Mouse (Mus musculus): ENCODE measurements around the gene Pdzk1ip1.
A peak's percentile ranks its signal among the peaks of the same experiment; 100 is the strongest.

Gene Pdzk1ip1

DNA sequence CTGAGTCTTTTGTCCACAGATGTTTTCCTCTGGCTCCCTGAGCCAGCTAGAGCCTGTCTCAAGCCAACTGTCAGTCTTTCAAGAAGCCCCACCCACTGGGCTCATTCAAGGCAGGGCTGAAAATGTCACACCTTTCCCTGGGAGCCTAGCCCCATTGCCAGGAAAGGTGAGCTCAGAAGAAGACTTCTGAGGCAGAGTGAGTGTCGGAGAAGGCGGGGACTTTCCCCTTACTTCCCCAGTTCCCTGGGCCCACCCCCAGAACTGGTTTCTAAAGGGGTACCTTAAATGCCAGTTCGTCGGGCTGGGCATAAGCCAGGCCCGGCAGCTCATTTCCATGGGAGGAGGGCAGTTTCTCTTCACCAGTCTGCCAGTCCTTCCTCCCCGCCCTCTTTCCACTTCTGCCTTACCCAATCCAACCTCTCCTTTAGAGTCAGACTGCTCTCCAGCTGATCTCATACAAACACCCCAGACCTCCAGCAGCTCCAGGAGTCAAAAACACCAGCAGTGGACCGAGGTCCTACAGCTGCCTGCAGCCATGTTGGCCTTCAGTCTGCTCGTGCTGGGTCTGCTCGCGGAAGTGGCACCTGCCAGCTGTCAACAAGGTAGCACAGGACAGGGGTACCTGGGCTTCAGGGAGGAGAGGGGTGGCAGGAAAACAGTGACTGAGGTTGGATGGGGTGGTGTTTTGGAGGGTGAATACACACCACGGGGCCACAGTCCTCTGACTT lies at the start of gene Pdzk1ip1:
TSS of gene Pdzk1ip1 (plus strand) at position 98 of the 728 bp plus-strand sequence.
- DNase-seq (ENCODE audit: low read depth, low spot score) = no peak

- no peak for DNase-seq (ENCODE audit: low read depth, low spot score)
Measured at GRCm38 (mm10) chr4:115045621-115046020, 42.9 kb upstream of the Pdzk1ip1 start.

DNA sequence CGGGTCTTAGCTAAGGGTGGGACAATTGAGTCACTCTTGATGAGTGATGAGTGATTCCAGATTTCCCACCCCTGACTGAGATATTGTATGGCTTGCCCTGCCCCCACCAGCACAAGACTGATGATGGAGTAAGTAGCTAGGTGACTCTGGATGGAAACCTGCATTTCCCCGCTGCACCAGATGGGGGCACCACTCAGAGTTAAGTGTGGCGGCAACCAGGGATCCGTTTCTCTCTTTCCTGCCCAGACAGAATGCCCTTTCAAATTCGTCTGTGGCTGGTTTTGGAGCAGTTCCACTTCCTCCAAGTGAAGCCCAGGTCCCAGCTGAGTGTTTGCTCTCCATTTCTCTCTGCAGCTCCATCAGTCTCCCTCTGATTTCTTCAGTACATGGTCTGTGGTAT lies 40.8 kb upstream of the Pdzk1ip1 start:
- peak; percentile 25 for DNase-seq (ENCODE audit: low read depth, low spot score)

- DNase-seq (ENCODE audit: low read depth, low spot score) = no peak
Measured at GRCm38 (mm10) chr4:115048190-115048589, 40.3 kb upstream of the Pdzk1ip1 start.

GRCm38 (mm10) chr4:115051245-115051644 lies 37.3 kb upstream of the Pdzk1ip1 start:
- DNase-seq (ENCODE audit: low read depth, low spot score) = no peak

- no peak for DNase-seq (ENCODE audit: low read depth, low spot score)
Measured at GRCm38 (mm10) chr4:115052343-115053005, 36.0 kb upstream of the Pdzk1ip1 start.

DNA sequence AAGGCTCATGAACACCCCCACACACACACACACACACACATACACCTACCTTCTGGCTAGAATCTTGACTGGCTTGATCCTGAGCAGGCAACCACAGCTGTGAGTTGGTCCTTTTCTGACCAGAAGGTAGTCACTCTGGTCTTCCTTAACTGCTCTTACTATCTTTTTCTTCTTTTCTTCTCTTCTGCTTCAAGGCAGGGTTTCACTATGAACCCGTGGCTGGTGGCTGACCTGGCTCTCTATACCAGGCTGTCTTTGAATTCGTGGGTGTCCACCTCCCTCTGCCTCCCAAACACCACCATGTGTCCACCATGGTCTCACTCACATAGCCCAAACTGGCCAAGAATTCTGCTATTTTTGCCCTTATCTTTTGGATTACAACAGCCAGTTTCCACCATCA lies 33.5 kb upstream of the Pdzk1ip1 start:
- DNase-seq (ENCODE audit: low read depth, low spot score) = no peak

- no peak for DNase-seq (ENCODE audit: low read depth, low spot score)
Measured at GRCm38 (mm10) chr4:115055691-115056090, 32.8 kb upstream of the Pdzk1ip1 start.

- no peak for DNase-seq (ENCODE audit: low read depth, low spot score)
Measured at GRCm38 (mm10) chr4:115056371-115056920, 32.1 kb upstream of the Pdzk1ip1 start, which contains the start of gene Tal1. TSS of gene Tal1 (plus strand) at chr4:115056426.

DNA sequence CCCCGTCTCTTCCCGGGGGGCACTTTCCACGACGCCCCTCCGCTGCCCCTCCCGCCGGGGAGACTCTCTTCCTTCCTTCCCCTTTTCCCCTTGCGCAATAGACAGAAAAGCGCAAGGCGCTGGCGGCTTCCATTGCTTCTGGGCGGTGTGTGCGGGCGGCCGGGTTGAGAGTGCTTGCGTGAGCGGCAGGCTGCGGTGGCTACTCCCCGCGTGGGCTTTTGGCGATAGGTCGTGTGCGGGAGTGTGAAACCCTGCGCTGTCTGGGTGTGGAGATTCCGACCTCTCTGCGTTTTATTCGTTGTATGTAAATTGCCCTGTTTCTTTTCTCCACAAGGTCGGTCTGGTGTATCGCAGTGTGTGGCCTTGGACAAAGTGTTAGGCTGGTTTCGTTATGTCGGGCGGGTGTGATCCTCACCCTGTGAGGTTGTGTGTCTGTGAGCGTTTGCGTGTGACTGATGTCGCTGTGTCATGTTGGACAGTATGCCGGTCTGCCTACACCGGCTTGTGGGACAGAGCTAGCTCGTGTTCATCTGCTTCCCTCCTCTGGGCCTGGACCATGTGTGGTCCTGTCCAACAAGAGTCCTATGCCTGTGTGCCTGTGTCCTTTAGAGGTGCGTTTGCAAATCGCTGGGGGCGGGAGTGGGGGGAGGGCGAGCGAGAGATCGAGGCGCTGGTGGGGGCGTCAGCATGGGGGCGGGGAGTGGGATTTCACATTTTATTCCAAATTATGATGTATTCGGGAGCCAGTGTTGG lies 31.4 kb upstream of the Pdzk1ip1 start:
- DNase-seq (ENCODE audit: low read depth, low spot score) = no peak

DNA sequence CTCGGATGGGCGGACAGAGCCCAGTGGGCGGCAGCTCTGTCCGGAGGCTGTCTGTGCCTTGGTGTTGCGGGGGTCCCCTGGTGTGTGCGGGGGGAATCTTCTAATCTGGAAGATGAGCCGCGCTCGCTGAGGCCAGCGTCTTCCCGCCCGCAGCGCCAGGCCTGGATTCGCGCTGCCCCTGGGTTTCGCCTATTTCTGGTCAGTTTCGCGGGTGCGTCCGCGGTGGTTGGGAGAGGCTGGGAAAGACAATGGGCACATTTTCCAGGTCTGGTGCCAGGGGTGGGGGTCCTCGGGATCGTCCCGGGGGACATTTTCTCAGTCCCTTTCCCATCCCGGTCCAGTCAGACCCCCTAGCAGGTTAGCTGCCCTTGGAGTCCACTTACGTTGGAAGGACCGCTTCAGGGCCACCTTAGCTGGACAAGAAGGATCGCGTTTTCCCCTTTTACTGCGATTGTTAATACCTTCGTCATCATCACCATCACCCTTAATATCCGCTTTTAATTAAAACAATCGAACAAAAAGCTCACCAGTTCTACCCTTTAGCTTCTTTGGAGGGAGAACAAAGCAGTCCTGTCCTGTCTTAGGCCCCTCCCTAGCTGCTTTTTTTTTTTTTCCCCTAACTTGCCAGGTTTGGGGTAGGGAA lies 30.7 kb upstream of the Pdzk1ip1 start:
- no peak for DNase-seq (ENCODE audit: low read depth, low spot score)

DNA sequence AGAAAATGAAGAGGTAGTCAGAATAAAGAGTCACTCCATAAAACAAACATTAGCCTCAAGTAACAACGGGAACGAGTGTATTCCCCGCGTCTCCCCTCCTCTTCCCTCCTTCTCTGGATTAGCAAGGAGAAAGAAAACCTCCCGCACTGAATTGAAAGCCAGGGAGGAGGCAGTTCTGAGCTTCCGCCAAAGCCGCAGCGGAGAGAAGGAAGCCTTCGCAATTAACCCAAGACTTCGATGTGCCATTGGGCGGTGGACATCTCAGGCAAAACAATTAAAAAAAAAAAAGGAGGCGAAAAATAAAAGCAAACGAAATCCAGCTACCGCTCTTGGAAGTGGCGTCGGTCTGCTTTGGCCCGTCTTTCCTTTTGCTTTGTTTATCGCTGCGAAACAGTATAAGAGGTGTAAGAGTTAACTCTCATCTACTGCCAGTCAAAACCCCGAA lies 30.2 kb upstream of the Pdzk1ip1 start:
- no peak for DNase-seq (ENCODE audit: low read depth, low spot score)

GRCm38 (mm10) chr4:115058871-115059590 lies 29.5 kb upstream of the Pdzk1ip1 start:
- no peak for DNase-seq (ENCODE audit: low read depth, low spot score)

GRCm38 (mm10) chr4:115059871-115060270 lies 28.6 kb upstream of the Pdzk1ip1 start:
- DNase-seq (ENCODE audit: low read depth, low spot score) = no peak

DNA sequence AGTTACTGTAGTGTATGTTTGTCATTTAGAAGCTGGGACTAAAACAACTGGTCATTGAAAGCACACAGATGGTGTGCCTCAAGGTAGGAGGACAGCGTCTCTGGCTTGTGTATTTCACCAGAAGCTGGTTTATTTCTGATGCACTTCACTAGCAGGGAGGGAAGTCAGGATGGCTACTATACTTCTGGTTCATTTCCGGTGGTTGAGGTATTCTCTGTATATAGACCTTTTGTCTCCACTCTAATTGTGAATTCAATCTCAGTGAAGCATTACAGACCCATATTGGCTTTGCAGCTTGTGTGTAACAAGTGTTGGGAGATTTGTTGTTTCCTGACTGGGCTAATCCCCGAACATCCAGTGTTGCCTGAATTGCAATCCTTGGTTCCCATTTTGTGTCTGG lies 27.8 kb upstream of the Pdzk1ip1 start:
- DNase-seq (ENCODE audit: low read depth, low spot score) = no peak

DNA sequence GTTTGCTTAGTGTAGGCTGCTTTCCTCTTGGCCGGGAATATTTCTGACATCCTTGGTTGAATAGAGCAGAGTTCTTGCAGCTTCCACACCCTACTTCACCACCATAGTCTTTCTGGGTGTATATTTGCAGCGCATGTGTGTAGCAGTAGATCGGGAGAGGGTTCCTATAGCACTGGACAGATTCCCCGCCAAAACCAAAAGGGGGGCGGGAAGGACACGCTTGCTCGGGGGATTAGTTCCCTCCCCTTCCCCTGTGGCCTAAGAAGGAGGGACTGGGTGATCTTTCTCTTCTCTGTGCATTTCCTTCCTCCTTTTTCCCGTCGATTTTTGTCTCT lies 26.0 kb upstream of the Pdzk1ip1 start:
- no peak for DNase-seq (ENCODE audit: low read depth, low spot score)

- DNase-seq (ENCODE audit: low read depth, low spot score) = no peak
Measured at GRCm38 (mm10) chr4:115062875-115063517, 25.5 kb upstream of the Pdzk1ip1 start.

GRCm38 (mm10) chr4:115063518-115064239 lies 24.8 kb upstream of the Pdzk1ip1 start:
- no peak for DNase-seq (ENCODE audit: low read depth, low spot score)

GRCm38 (mm10) chr4:115071668-115072067 lies 16.8 kb upstream of the Pdzk1ip1 start:
- DNase-seq (ENCODE audit: low read depth, low spot score) = no peak

DNA sequence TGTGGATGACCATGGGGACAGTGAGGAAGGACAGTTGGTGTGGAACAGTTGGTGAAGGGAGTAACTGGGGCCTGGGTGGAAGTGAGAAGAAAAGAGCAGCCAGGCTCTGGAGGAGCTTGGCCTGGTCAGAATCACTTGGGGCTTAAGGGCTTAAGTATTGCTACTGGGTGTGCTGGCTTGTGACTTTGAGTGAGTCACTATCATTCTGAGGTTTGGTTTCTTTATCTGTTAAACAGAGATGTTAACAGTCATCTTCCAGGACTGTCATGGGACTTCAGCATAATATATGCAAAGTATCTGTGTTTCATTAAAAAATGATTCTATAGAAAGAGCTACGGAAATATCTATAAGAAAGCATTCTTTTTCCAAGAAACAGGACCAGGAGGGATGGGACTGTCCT lies 13.7 kb upstream of the Pdzk1ip1 start:
- DNase-seq (ENCODE audit: low read depth, low spot score) = peak; percentile 12

Data from 3T3-L1 (cell line).